Mouse (Mus musculus) intestine, embryonic 14.5 days (tissue): ENCODE data around the gene Siah2. TPM values are rescaled to one million over a fixed set of nuclear protein-coding genes. Genes with fewer than 3 reads are reported as not detected.

ENCODE experiments used
- ATAC-seq: fragments of 200-750 bp; cut with Nextera tagmentation; replicated peaks from 2 replicates; pipeline ENCODE4 v1.8.0; 2017; ENCODE audit warnings: low read depth, moderate number of reproducible peaks, moderate TSS enrichment, moderate library complexity; ENCODE audit not compliant: low FRiP score, low TSS enrichment
- DNase-seq: peaks from one replicate; pipeline ENCODE4 v3.0.0-alpha.2; 2018; ENCODE audit warnings: low spot score
- H3K27ac ChIP-seq: fragments of 300-500 bp; sonication (generic); 2 replicates; pipeline ENCODE4 v1.5.1; 2014; ENCODE audit warnings: low read depth, mild to moderate bottlenecking, control low read depth
- H3K27me3 ChIP-seq: fragments of 300-500 bp; sonication (generic); replicated peaks from 2 replicates; pipeline ENCODE4 v1.6.1; 2014; ENCODE audit warnings: low read length, control low read depth; ENCODE audit not compliant: control insufficient read depth, insufficient read depth
- H3K36me3 ChIP-seq: fragments of 300-500 bp; sonication (generic); 2 replicates; pipeline ENCODE4 v1.6.1; 2014; ENCODE audit warnings: low read length, control low read depth; ENCODE audit not compliant: control insufficient read depth, insufficient read depth
- H3K4me1 ChIP-seq: fragments of 300-500 bp; sonication (generic); replicated peaks from 2 replicates; pipeline ENCODE4 v1.6.1; 2014; ENCODE audit warnings: low read length, control low read depth, mixed read lengths; ENCODE audit not compliant: control insufficient read depth, insufficient read depth
- H3K4me2 ChIP-seq: fragments of 300-500 bp; sonication (generic); 2 replicates; pipeline ENCODE4 v1.6.1; 2014; ENCODE audit warnings: low read length
- H3K4me3 ChIP-seq: fragments of 300-500 bp; sonication (generic); 2 replicates; pipeline ENCODE4 v1.5.1; 2014; ENCODE audit warnings: low read depth, low read length, control low read depth, mixed read lengths
- H3K9ac ChIP-seq: fragments of 300-500 bp; sonication (generic); 2 replicates; pipeline ENCODE4 v1.6.1; 2014; ENCODE audit warnings: mild to moderate bottlenecking, low read length
- H3K9me3 ChIP-seq: fragments of 300-500 bp; sonication (generic); 2 replicates; pipeline ENCODE4 v1.6.1; 2016; ENCODE audit warnings: low read length, control low read depth; ENCODE audit not compliant: control insufficient read depth
- WGBS: fragments of 180-500 bp; shearing (Covaris S2); extraction: QIAGEN DNeasy Blood & Tissue Kit; methylation state at CpG from one replicate; pipeline ENCODE4 v1.1.7; 2014; 5-methylcytosine and 5-hydroxymethylcytosine counted together
- polyA plus RNA-seq: library from polyadenylated mRNA; unstranded; fragments of >200 nt; fragmentation: Nextera tagmentation; extraction: Ambion mirVana; gene quantifications from 2 replicates; pipeline ENCODE4 v1.2.1, GENCODE M21; 2014

Siah2 gene
- polyA plus RNA-seq, 1 experiment from 2014 or later = 7.5 TPM

DNA sequence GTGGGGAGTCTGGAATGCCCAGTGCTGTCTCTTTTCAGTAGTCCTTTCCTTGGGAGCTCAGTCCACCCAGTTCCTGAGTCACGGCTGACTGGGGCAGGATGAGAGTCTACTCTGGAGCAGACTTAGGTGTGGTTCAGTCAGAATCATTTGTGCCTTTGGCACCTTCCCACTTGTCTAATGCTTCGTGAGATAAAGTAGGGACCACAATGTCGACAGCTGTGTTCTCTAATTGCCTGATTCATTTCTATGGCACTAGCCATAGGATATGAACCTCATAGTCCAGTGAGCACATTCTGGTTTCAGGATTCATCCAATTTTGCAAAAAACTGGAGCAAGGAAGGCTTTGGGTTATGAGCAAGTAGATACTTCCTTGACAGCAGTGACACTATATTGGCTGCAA, 34.2 kb upstream of the Siah2 start:
- no peak for DNase-seq
- no peak overlapping the region for H3K4me3 ChIP-seq
- H3K4me1 ChIP-seq = no peaks in the 10 kb centered on the region
- H3K9me3 ChIP-seq = no peaks in the 10 kb centered on the region
- WGBS = 76% methylated on average over 3 of the region's 3 CpGs
- no peak overlapping the region for H3K9ac ChIP-seq
- H3K36me3 ChIP-seq = no peaks in the 10 kb centered on the region
- H3K27ac ChIP-seq = no peak overlapping the region
- no peak for ATAC-seq
- H3K27me3 ChIP-seq = no peaks in the 10 kb centered on the region
- H3K4me2 ChIP-seq = no peak overlapping the region

DNA sequence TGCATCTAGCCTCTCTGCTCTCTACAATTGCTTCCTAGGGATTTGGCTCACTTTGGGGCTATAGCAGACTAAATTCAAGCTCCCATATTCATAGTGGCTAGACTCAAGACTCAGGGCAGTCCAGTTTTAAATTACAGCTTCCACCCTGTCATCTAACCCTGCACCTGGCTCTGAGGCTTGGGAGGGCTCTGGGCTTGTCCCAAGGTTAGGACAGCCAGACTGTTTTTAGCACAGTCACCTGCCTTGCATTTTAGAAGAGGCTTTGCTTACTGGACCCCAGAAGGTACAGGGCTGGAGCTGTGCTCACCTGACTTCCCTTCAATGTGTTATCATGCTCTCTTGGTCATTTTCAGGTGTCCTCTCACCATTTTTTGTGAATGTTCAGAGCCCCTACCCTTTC, 32.6 kb upstream of the Siah2 start:
- Histone ChIP-seq H3K27me3 (no peaks in the 10 kb centered on the region), H3K9me3 (no peaks in the 10 kb centered on the region), H3K4me2 (no peak overlapping the region), H3K9ac (no peak overlapping the region), H3K4me3 (no peak overlapping the region), H3K4me1 (no peaks in the 10 kb centered on the region), H3K36me3 (no peaks in the 10 kb centered on the region), H3K27ac (no peak overlapping the region)
- DNase-seq (no peak), ATAC-seq (no peak)

DNA sequence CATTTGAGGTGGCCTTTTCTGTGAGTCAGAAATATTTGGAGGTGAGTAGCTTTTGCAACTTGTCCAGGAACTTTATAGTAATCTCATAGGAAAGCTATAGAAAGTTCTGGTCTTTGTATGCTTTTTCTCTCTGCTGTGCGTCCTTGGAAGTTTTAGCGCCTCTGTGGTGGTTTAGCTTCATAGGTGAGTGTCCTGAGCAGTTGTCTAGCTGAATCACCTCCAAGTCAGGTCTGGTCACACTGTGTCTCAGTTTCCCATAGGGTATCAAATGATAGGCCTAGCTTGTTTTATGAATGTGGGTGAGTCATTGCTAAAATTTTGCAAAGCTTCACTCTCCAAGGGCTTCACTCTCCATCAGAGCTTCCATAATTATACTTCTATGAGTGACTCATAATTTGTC, 31.5 kb upstream of the Siah2 start:
- 91% methylated on average over 2 of the region's 2 CpGs for WGBS
- Histone ChIP-seq H3K27ac (no peak overlapping the region), H3K4me3 (no peak overlapping the region), H3K4me2 (no peak overlapping the region), H3K9ac (no peak overlapping the region), H3K27me3 (no peaks in the 10 kb centered on the region), H3K36me3 (no peaks in the 10 kb centered on the region), H3K4me1 (no peaks in the 10 kb centered on the region), H3K9me3 (no peaks in the 10 kb centered on the region)
- DNase-seq (no peak), ATAC-seq (no peak)

DNA sequence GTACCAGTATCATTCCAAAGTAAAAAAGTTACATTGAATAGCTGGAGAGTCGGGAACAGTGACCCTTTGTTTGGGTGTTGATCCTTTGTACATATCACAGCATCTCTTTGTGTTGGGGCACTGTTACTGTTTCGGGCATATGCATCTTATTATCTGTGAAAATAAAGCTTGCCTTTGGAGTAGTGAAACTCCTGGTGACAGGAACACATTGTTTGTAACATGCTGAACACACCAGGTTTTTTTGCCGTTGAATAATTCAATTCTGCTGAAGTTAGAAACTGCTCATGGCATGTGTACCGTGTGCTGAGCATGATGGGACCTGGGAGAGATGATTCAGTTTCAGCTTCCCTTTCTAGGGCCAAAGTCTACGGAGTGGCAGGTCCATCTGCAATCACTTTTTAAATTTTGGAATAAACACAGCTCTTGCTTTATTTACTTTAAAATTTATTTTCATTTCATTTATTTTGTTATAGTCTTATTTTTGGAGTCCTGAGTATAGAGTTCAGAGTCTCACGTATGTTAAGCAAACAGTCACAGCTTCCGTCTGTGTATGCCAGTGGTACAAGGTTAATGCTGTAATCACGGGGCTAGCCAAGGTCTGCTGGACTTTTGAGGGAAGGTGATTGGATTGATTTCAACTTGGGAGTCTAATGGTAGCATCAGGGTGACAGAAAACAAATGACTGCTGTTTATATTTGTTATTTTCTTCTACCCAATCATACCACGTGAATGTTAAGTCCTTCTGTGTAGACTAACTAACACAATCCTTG, 27.4 kb upstream of the Siah2 start:
- no peak overlapping the region for H3K9ac ChIP-seq
- H3K27ac ChIP-seq = no peak overlapping the region
- WGBS = 82% methylated on average over 9 of the region's 9 CpGs
- no peaks in the 10 kb centered on the region for H3K27me3 ChIP-seq
- H3K4me3 ChIP-seq = no peak overlapping the region
- DNase-seq = no peak
- H3K9me3 ChIP-seq = 0 out of 2 replicates have a peak, but pooled peaks cover 5% of the 10 kb centered on the region
- H3K4me1 ChIP-seq = no peaks in the 10 kb centered on the region
- ATAC-seq = no peak
- no peaks in the 10 kb centered on the region for H3K36me3 ChIP-seq
- no peak overlapping the region for H3K4me2 ChIP-seq

DNA sequence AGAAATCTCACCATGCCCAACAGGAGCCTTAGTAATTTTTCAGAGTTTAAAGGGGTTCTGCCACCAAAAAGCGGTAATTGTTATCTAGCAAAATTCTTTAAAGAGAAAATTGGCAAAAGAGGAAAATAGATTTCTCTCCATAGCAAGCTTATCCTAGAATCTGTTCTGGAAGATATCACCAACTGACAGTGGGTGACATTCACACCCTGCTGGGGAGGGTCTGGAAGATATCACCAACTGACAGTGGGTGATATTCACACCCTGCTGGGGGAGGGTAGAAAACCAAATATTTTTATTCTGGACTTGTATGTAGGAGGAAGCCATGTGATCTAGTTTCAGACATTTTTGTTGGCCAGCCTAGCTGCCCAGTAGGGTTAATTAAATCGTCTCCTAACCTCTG, 24.5 kb upstream of the Siah2 start:
- Histone ChIP-seq H3K4me1 (0 out of 2 replicates have a peak, but pooled peaks cover 3% of the 10 kb centered on the region), H3K27me3 (no peaks in the 10 kb centered on the region), H3K9me3 (0 out of 2 replicates have a peak, but pooled peaks cover 5% of the 10 kb centered on the region), H3K9ac (no peak overlapping the region), H3K27ac (no peak overlapping the region), H3K36me3 (no peaks in the 10 kb centered on the region), H3K4me2 (no peak overlapping the region), H3K4me3 (no peak overlapping the region)
- WGBS = 39% methylated on average over 2 of the region's 2 CpGs
- ATAC-seq = no peak
- no peak for DNase-seq

DNA sequence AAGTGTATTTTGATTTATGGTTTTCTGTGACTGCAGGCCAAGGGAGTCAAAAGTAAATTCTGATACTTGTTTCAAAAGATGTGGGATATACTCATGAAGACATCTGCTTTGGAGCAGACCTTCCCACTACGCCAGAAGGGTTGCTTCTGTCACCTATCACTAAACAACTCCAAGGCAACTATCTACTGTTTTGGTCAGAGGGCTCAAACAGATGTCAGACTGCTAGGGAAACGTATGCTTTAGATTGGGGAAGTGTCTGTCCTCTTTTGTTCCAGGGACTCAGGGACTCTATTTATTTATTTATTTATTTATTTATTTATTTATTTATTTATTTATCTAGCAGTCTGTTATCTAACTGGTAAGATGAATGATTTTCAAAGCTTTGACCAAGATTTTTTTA, 22.6 kb upstream of the Siah2 start:
- 0 out of 2 replicates have a peak, but pooled peaks cover 3% of the 10 kb centered on the region for H3K4me1 ChIP-seq
- H3K9me3 ChIP-seq = 0 out of 2 replicates have a peak, but pooled peaks cover 5% of the 10 kb centered on the region
- H3K4me3 ChIP-seq = no peak overlapping the region
- 60% methylated on average over 2 of the region's 2 CpGs for WGBS
- no peak overlapping the region for H3K27ac ChIP-seq
- ATAC-seq = no peak
- H3K9ac ChIP-seq = no peak overlapping the region
- H3K27me3 ChIP-seq = no peaks in the 10 kb centered on the region
- no peaks in the 10 kb centered on the region for H3K36me3 ChIP-seq
- DNase-seq = no peak
- H3K4me2 ChIP-seq = no peak overlapping the region

DNA sequence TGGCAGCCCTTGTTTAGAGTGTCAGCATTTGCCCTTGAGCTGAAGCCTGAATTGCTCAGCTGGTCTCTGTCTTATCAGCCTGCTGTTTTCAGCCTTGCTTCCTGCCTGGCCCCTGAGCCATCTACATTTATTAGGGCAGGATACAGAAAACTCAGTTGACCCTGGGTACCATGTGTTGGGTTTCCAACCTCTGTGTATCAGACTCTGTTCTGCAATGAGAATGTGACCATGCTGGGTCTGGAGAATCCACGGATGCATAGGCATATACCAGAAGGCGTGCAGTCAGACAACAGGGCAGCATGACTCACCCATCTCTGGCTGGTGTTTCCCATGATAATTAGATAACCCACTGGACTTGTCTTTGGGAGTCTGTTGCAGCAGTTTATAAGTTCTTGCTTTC, 21.8 kb upstream of the Siah2 start:
- Histone ChIP-seq H3K36me3 (no peaks in the 10 kb centered on the region), H3K27ac (no peak overlapping the region), H3K4me1 (0 out of 2 replicates have a peak, but pooled peaks cover 3% of the 10 kb centered on the region), H3K4me3 (no peak overlapping the region), H3K4me2 (no peak overlapping the region), H3K27me3 (no peaks in the 10 kb centered on the region), H3K9ac (no peak overlapping the region), H3K9me3 (0 out of 2 replicates have a peak, but pooled peaks cover 5% of the 10 kb centered on the region)
- no peak for ATAC-seq
- WGBS = 46% methylated on average over 2 of the region's 2 CpGs
- DNase-seq = peak; percentile 52

DNA sequence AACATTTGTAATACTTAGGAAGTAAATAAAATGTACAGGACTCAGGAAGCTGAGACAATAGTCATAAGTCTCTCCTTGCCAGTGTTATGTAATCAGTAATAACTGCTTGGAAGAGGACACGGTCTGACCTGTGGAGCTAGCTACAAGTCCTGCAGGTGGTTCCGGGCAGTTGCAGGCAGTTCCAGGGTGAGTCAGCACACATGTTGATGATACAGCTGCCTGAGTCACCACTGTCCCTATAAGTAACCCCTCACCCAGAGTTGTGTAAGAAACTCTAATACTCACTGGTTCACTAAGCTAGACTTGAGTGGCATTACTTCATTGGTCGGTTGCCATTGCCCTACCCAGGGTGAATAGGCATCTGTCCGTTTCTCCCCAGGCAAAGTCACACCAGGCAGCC, 21.0 kb upstream of the Siah2 start:
- ATAC-seq (no peak), DNase-seq (no peak)
- no peak overlapping the region for H3K9ac ChIP-seq
- no peak overlapping the region for H3K4me2 ChIP-seq
- 0 out of 2 replicates have a peak, but pooled peaks cover 5% of the 10 kb centered on the region for H3K9me3 ChIP-seq
- H3K36me3 ChIP-seq = no peaks in the 10 kb centered on the region
- H3K27me3 ChIP-seq = no peaks in the 10 kb centered on the region
- no peak overlapping the region for H3K27ac ChIP-seq
- no peak overlapping the region for H3K4me3 ChIP-seq
- 74% methylated on average over 4 of the region's 4 CpGs for WGBS
- 0 out of 2 replicates have a peak, but pooled peaks cover 3% of the 10 kb centered on the region for H3K4me1 ChIP-seq

DNA sequence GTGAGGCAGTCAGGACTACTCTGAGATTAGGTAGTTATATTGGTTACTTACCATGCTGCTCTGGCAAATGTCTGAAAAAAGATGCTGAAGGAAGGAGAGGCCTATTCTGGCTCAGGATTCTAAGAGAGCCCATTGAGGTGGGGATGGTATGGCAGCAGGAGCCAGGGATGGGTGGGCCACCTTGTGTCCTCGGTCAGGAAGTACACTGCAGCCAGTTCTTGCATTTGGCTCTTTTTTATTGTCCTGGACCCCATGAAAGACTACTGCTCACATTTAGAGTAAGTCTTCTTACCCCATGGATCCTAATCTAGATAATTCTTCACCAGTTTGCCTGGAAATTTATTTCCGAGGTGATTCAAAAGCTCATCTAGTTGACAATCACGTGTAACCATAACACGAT, 12.3 kb upstream of the Siah2 start:
- Histone ChIP-seq H3K27ac (no peak overlapping the region), H3K27me3 (no peaks in the 10 kb centered on the region), H3K9ac (no peak overlapping the region), H3K36me3 (no peaks in the 10 kb centered on the region), H3K4me1 (no peaks in the 10 kb centered on the region), H3K4me3 (no peak overlapping the region), H3K9me3 (no peaks in the 10 kb centered on the region), H3K4me2 (no peak overlapping the region)
- no peak for DNase-seq
- WGBS = 73% methylated on average over 4 of the region's 4 CpGs
- ATAC-seq = no peak
